Mouse (Mus musculus) testis, adult 2 months (tissue): ENCODE measurements at regions not wholly inside any gene's neighbourhood (a gene's known extent, or its start where the extent isn't known, plus 50 kb on each side); places are given as distances from the start of the nearest gene placed in this dataset.

Source experiments
- CTCF ChIP-seq: fragments of 200-500 bp; IDR thresholded peaks from 2 replicates; pipeline ENCODE4 v1.5.1; 2012; ENCODE audit warnings: low read depth, mild to moderate bottlenecking, inconsistent platforms, low read length, moderate library complexity; ENCODE audit not compliant: control insufficient read depth, insufficient read depth, insufficient replicate concordance
- POLR2A ChIP-seq: fragments of 200-500 bp; IDR thresholded peaks from 2 replicates; pipeline ENCODE4 v1.6.1; 2012; ENCODE audit warnings: low read depth, mild to moderate bottlenecking, inconsistent platforms, low read length, moderate library complexity; ENCODE audit not compliant: control insufficient read depth

DNA sequence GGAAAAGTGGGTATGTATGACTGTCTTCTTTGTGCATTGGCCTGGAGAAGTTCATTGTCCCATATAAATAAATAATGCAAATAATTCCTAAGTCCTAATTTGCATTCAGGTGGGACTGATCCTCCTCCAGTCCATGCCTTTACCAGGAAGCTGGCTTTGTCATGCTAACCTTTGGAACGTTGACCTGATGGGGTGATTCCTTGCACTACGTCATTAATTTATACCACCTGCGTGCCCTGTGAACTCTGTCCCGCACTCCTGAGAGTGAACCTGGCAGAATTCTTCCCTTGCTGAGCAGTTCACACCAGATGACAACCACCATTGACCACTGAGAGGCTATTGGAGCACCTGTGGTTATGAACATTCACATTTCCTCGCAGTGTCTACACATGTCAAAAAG lies 165.9 kb upstream of the Dyrk2 start:
- TF ChIP-seq CTCF (no peak), POLR2A (no peak)
